In the genomic region with DNA sequence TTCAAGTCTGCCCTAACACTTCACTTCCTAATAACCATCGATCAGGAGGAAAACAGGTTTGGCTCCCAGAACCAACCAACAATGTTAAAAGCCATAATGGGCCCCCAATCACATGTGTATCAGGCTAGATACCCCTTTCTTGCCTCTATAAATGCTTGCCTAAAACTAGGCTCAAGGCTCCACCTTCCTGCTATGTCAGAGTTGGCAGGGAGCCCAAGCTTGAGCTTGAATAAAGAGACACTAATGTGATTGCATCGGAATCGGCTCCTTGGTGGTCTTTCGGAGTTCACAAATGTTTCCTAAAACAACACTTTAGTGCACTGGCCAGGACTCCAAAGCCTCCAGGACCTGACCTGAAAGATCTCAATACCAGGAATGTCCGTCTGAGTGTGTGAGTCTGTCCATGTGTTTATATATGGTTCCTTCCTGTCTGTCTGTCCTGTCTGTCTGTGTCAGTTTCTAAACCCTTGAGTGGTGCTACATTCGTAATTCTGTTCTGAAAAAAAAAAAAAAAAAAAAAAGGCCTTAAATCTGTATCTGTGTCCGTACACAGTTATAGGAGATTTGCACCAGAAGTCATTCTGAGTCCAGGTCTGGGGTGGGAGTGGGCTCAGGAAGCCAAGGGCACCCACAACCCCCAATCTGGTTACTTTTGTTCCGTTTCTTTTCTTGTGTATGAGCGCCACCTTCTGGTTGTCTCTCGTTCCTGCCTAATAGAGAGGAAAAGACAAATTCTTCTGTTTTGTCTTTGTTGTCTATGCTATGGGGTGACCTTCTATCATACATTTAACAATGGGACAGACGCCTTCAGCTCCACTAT, we compare ENCODE assay signal across 8 mouse cellular contexts. TPM values are rescaled to one million over a fixed set of nuclear protein-coding genes. Genes with fewer than 3 reads are reported as not detected.
DNase-seq lines count a peak whose midpoint lies in the region; ATAC-seq and TF ChIP-seq lines count a peak whose summit lies in the region.

No protein-coding gene starts in this region.

- peak overlapping the region; percentile 39 for H3K9ac ChIP-seq in forebrain, embryonic 16.5 days (replicated peaks; ENCODE audit: low read depth, low read length)
- H3K9ac ChIP-seq in hindbrain, postnatal 0 days (replicated peaks; ENCODE audit: low read length) = 0 out of 2 replicates have a peak overlapping the region, but pooled peaks have one; percentile 6
- H3K9ac ChIP-seq in stomach, postnatal 0 days (ENCODE audit: low read length) = no peak overlapping the region

- H3K27me3 ChIP-seq in forebrain, embryonic 16.5 days (replicated peaks; ENCODE audit: control insufficient read depth, insufficient read depth, low read length) = no peaks in the 10 kb centered on the region
- H3K27me3 ChIP-seq in hindbrain, postnatal 0 days (ENCODE audit: insufficient read depth, low read length) = no peaks in the 10 kb centered on the region
- H3K27me3 ChIP-seq in midbrain, embryonic 10.5 days (ENCODE audit: low read depth, poor library complexity, severe bottlenecking) = no peaks in the 10 kb centered on the region
- H3K27me3 ChIP-seq in stomach, postnatal 0 days (ENCODE audit: control insufficient read depth, insufficient read depth, low read length) = no peaks in the 10 kb centered on the region

- H3K9me3 ChIP-seq in forebrain, embryonic 16.5 days (ENCODE audit: control insufficient read depth, low read length) = no peaks in the 10 kb centered on the region
- H3K9me3 ChIP-seq in hindbrain, postnatal 0 days (ENCODE audit: low read length) = no peaks in the 10 kb centered on the region
- H3K9me3 ChIP-seq in midbrain, embryonic 10.5 days (replicated peaks) = no peaks in the 10 kb centered on the region
- H3K9me3 ChIP-seq in stomach, postnatal 0 days (ENCODE audit: control insufficient read depth, low read length) = no peaks in the 10 kb centered on the region

- DNase-seq in right cerebral cortex, adult 18-20 months = peak; percentile 14
- DNase-seq in right cerebral cortex, postnatal 36 days (ENCODE audit: low spot score in 2 of 2) = no peak
- peak; percentile 13 for DNase-seq in cerebellum, adult 11 months
- DNase-seq in hindbrain, postnatal 0 days (ENCODE audit: low spot score) = peak; percentile 91
- DNase-seq in left cerebral cortex, postnatal 14 days (ENCODE audit: low spot score in 2 of 2) = peak; percentile 42 to 76
- DNase-seq in midbrain, embryonic 10.5 days (ENCODE audit: low spot score) = peak; percentile 76
- peak; percentile 48 for DNase-seq in stomach, postnatal 0 days (ENCODE audit: low spot score)

- peak; percentile 83 for TF ChIP-seq CTCF in hindbrain, postnatal 0 days (IDR thresholded peaks at IDR 0.05; ENCODE audit: low read depth)
- TF ChIP-seq CTCF in stomach, postnatal 0 days (IDR thresholded peaks at IDR 0.05; ENCODE audit: low read depth) = peak; percentile 89

- intact Hi-C loops in left cerebral cortex, postnatal 14 days (cut with DNase I) = no loop called here

- no peak for TF ChIP-seq EP300 in stomach, postnatal 0 days (optimal IDR thresholded peaks at IDR 0.05)

- no peaks in the 10 kb centered on the region for H3K36me3 ChIP-seq in forebrain, embryonic 16.5 days (ENCODE audit: control insufficient read depth, insufficient read depth)
- no peaks in the 10 kb centered on the region for H3K36me3 ChIP-seq in hindbrain, postnatal 0 days (ENCODE audit: insufficient read depth, low read length)
- H3K36me3 ChIP-seq in midbrain, embryonic 10.5 days = no peaks in the 10 kb centered on the region
- no peaks in the 10 kb centered on the region for H3K36me3 ChIP-seq in stomach, postnatal 0 days (ENCODE audit: control insufficient read depth, insufficient read depth, low read length)

- H3K27ac ChIP-seq in forebrain, embryonic 16.5 days (ENCODE audit: low read length) = peak overlapping the region; percentile 25
- peak overlapping the region; percentile 28 for H3K27ac ChIP-seq in hindbrain, postnatal 0 days
- H3K27ac ChIP-seq in midbrain, embryonic 10.5 days (replicated peaks) = peak overlapping the region; percentile 86
- H3K27ac ChIP-seq in stomach, postnatal 0 days (replicated peaks) = no peak overlapping the region

- 15% methylated on average over 11 of the region's 11 CpGs for WGBS in forebrain, embryonic 16.5 days
- 15% methylated on average over 11 of the region's 11 CpGs for WGBS in hindbrain, postnatal 0 days
- 42% methylated on average over 11 of the region's 11 CpGs for WGBS in midbrain, embryonic 10.5 days
- 20% methylated on average over 11 of the region's 11 CpGs for WGBS in stomach, postnatal 0 days

- peak overlapping the region; percentile 30 for H3K4me3 ChIP-seq in forebrain, embryonic 16.5 days (replicated peaks; ENCODE audit: low read length)
- H3K4me3 ChIP-seq in hindbrain, postnatal 0 days (ENCODE audit: low read length) = 0 out of 2 replicates have a peak overlapping the region, but pooled peaks have one; percentile 10
- peak overlapping the region; percentile 41 for H3K4me3 ChIP-seq in midbrain, embryonic 10.5 days
- H3K4me3 ChIP-seq in stomach, postnatal 0 days (ENCODE audit: low read depth, low read length) = no peak overlapping the region

- no peaks in the 10 kb centered on the region for H3K4me1 ChIP-seq in forebrain, embryonic 16.5 days (replicated peaks; ENCODE audit: control insufficient read depth, insufficient read depth, low read length)
- H3K4me1 ChIP-seq in hindbrain, postnatal 0 days (ENCODE audit: insufficient read depth, low read length) = no peaks in the 10 kb centered on the region
- 0 out of 2 replicates have a peak, but pooled peaks cover 4% of the 10 kb centered on the region for H3K4me1 ChIP-seq in midbrain, embryonic 10.5 days
- no peaks in the 10 kb centered on the region for H3K4me1 ChIP-seq in stomach, postnatal 0 days (replicated peaks; ENCODE audit: control insufficient read depth, insufficient read depth)

- peak; percentile 95 for ATAC-seq in forebrain, embryonic 16.5 days
- peak; percentile 92 for ATAC-seq in hindbrain, postnatal 0 days
- ATAC-seq in stomach, postnatal 0 days (ENCODE audit: low FRiP score, low TSS enrichment) = no peak; the same call in 1 of the 2 replicates

- peak overlapping the region; percentile 44 for H3K4me2 ChIP-seq in forebrain, embryonic 16.5 days (ENCODE audit: low read length)
- H3K4me2 ChIP-seq in hindbrain, postnatal 0 days (ENCODE audit: low read depth, low read length) = peak overlapping the region; percentile 35
- H3K4me2 ChIP-seq in stomach, postnatal 0 days (replicated peaks; ENCODE audit: low read depth) = peak overlapping the region; percentile 6

RNA-seq across cellular contexts. Expression of gene Gm26661, which starts 42.2 kb away (rescaled TPM):
- not detected in 2 replicates for polyA plus RNA-seq in forebrain, embryonic 16.5 days (2015; fragmentation: Nextera tagmentation; extraction: Ambion mirVana)
- total RNA-seq in hindbrain, postnatal 0 days (2014; rRNA removed) = not detected in 2 replicates
- polyA plus RNA-seq in hindbrain, postnatal 0 days (2015; fragmentation: Nextera tagmentation; extraction: Ambion mirVana) = 0.94 TPM in 1 of 2 replicates, not detected in the other
- not detected for total RNA-seq in left cerebral cortex, postnatal 14 days (2021)
- not detected in 2 replicates for polyA plus RNA-seq in midbrain, embryonic 10.5 days (2016; fragmentation: Nextera tagmentation; extraction: Ambion mirVana)
- polyA plus RNA-seq in stomach, postnatal 0 days (2015; fragmentation: Nextera tagmentation; extraction: Ambion mirVana) = not detected in 2 replicates

Comparison
In these comparisons a context has a peak if more than half of its experiments do, and no peak if none do; other contexts are left out.
1. DNase-seq: peak in right cerebral cortex, adult 18-20 months (single experiment), cerebellum, adult 11 months (single experiment), hindbrain, postnatal 0 days (single experiment), left cerebral cortex, postnatal 14 days (2 of 2), midbrain, embryonic 10.5 days (single experiment) and stomach, postnatal 0 days (single experiment); none in right cerebral cortex, postnatal 36 days (0 of 2).
2. Peak in every context shown above with its lines, with median percentiles within 50 percentile points of each other: H3K4me2 ChIP-seq.